Mouse (Mus musculus) CH12.LX (cell line): ENCODE measurements around the gene Rbfox1. TPM values are rescaled to one million over a fixed set of nuclear protein-coding genes. Genes with fewer than 3 reads are reported as not detected.

Source experiments
- DNase-seq: peaks from one replicate; pipeline ENCODE4 v3.0.0-alpha.2; 2013; ENCODE audit errors: extremely low read depth
- H3K27ac ChIP-seq: 2 replicates; pipeline ENCODE4 v1.5.1; 2012; ENCODE audit warnings: low read depth, mild to moderate bottlenecking, control low read depth, moderate library complexity; ENCODE audit not compliant: insufficient read depth
- H3K27me3 ChIP-seq: replicated peaks from 2 replicates; pipeline ENCODE3; 2012; ENCODE audit warnings: inconsistent platforms
- H3K36me3 ChIP-seq, 2 experiments: replicated peaks in 1 of 2; 2 replicates each; pipeline versions ENCODE3 to v1.6.1; 2012; ENCODE audit warnings: inconsistent platforms in 1 of 2, low read length in 1 of 2, mild to moderate bottlenecking in 1 of 2, mixed read lengths in 1 of 2, moderate library complexity in 1 of 2; ENCODE audit not compliant: control insufficient read depth in 1 of 2, insufficient read depth in 1 of 2
- H3K4me1 ChIP-seq, 2 experiments: 2 replicates each; pipeline ENCODE4 v1.6.1; 2012; ENCODE audit warnings: inconsistent platforms in 1 of 2, moderate library complexity in 1 of 2; ENCODE audit not compliant: insufficient read depth in 2 of 2, control insufficient read depth in 1 of 2
- H3K4me2 ChIP-seq: 2 replicates; pipeline ENCODE4 v1.6.1; 2012; ENCODE audit warnings: low read depth, mild to moderate bottlenecking, control low read depth; ENCODE audit not compliant: poor library complexity, insufficient read depth, severe bottlenecking
- H3K4me3 ChIP-seq, 3 experiments: fragments of 150-350 bp in 1 of 3; sonication (generic) in 1 of 3; replicated peaks in 1 of 3; 2 replicates each; pipeline versions ENCODE3 to v1.5.1; 2011 to 2012; ENCODE audit warnings: low read depth in 2 of 3, low read length in 2 of 3, mild to moderate bottlenecking in 2 of 3, moderate library complexity in 2 of 3, control low read depth in 1 of 3, improper control_type of control experiment in 1 of 3, inconsistent platforms in 1 of 3, mixed read lengths in 1 of 3; ENCODE audit not compliant: poor library complexity in 1 of 3
- H3K79me2 ChIP-seq: replicated peaks from 2 replicates; pipeline ENCODE4 v1.6.1; 2012; ENCODE audit warnings: mild to moderate bottlenecking, moderate library complexity; ENCODE audit not compliant: control insufficient read depth, poor library complexity, insufficient read depth, severe bottlenecking; ENCODE audit errors: extremely low read depth
- H3K9ac ChIP-seq: 2 replicates; pipeline ENCODE4 v1.6.1; 2012; ENCODE audit warnings: low read depth, mild to moderate bottlenecking, control low read depth, moderate library complexity; ENCODE audit not compliant: insufficient read depth
- H3K9me3 ChIP-seq: replicated peaks from 2 replicates; pipeline ENCODE3; 2012; ENCODE audit warnings: low read length, inconsistent platforms, mixed read lengths
- CHD1 ChIP-seq: IDR thresholded peaks from 2 replicates; pipeline ENCODE4 v1.6.1; 2012; ENCODE audit warnings: low read depth, low read length, improper control_type of control experiment, inconsistent platforms
- CHD2 ChIP-seq: IDR thresholded peaks from 2 replicates; pipeline ENCODE4 v1.6.1; 2011; ENCODE audit warnings: low read length, improper control_type of control experiment
- CTCF ChIP-seq, 2 experiments: IDR thresholded peaks in 1 of 2; conservative IDR thresholded peaks in 1 of 2; 2 replicates each; pipeline ENCODE4 v1.5.1; 2011 to 2012; ENCODE audit warnings: low read depth in 2 of 2, low read length in 2 of 2, improper control_type of control experiment in 1 of 2, inconsistent platforms in 1 of 2, mild to moderate bottlenecking in 1 of 2, moderate library complexity in 1 of 2
- E2F4 ChIP-seq: IDR thresholded peaks from 2 replicates; pipeline ENCODE4 v1.6.1; 2011; ENCODE audit warnings: low read depth, low read length, improper control_type of control experiment; ENCODE audit not compliant: insufficient replicate concordance
- EP300 ChIP-seq: IDR thresholded peaks from 2 replicates; pipeline ENCODE4 v1.6.1; 2011; ENCODE audit warnings: low read length, improper control_type of control experiment
- ETS1 ChIP-seq: conservative IDR thresholded peaks from 2 replicates; pipeline ENCODE4 v1.6.1; 2012; ENCODE audit warnings: low read depth, mild to moderate bottlenecking, inconsistent platforms, low read length, improper control_type of control experiment, moderate library complexity
- GABPA ChIP-seq: IDR thresholded peaks from 2 replicates; pipeline ENCODE4 v1.6.1; 2012; ENCODE audit warnings: low read depth, low read length, improper control_type of control experiment, inconsistent platforms; ENCODE audit not compliant: insufficient replicate concordance
- HCFC1 ChIP-seq: IDR thresholded peaks from 2 replicates; pipeline ENCODE4 v1.6.1; 2012; ENCODE audit warnings: low read depth, mild to moderate bottlenecking, inconsistent platforms, low read length, improper control_type of control experiment
- JUN ChIP-seq: IDR thresholded peaks from 2 replicates; pipeline ENCODE4 v1.6.1; 2011; ENCODE audit warnings: low read depth, mild to moderate bottlenecking, low read length, improper control_type of control experiment, moderate library complexity; ENCODE audit not compliant: insufficient read depth
- JUND ChIP-seq: conservative IDR thresholded peaks from 2 replicates; pipeline ENCODE4 v1.6.1; 2011; ENCODE audit warnings: low read depth, low read length, improper control_type of control experiment
- MEF2A ChIP-seq: IDR thresholded peaks from 2 replicates; pipeline ENCODE4 v1.6.1; 2014; ENCODE audit warnings: low read depth, mild to moderate bottlenecking, inconsistent platforms, low read length, improper control_type of control experiment, borderline replicate concordance
- MXI1 ChIP-seq: IDR thresholded peaks from 2 replicates; pipeline ENCODE4 v1.6.1; 2011; ENCODE audit warnings: mild to moderate bottlenecking, low read depth, low read length, improper control_type of control experiment
- NELFE ChIP-seq: IDR thresholded peaks from 2 replicates; pipeline ENCODE4 v1.6.1; 2011; ENCODE audit warnings: low read depth, low read length, improper control_type of control experiment
- NRF1 ChIP-seq: IDR thresholded peaks from 2 replicates; pipeline ENCODE4 v1.6.1; 2014; ENCODE audit warnings: low read depth, mild to moderate bottlenecking, inconsistent platforms, low read length, improper control_type of control experiment, moderate library complexity
- POLR2A ChIP-seq: IDR thresholded peaks from 2 replicates; pipeline ENCODE4 v1.6.1; 2011; ENCODE audit warnings: low read depth, mild to moderate bottlenecking, improper control_type of control experiment, low read length
- POLR2AphosphoS2 ChIP-seq: IDR thresholded peaks from 2 replicates; pipeline ENCODE4 v1.6.1; 2011; ENCODE audit warnings: low read depth, low read length, improper control_type of control experiment
- RCOR1 ChIP-seq: conservative IDR thresholded peaks from 2 replicates; pipeline ENCODE4 v1.6.1; 2012; ENCODE audit warnings: low read depth, mild to moderate bottlenecking, inconsistent platforms, low read length, improper control_type of control experiment
- SIN3A ChIP-seq: IDR thresholded peaks from 2 replicates; pipeline ENCODE4 v1.6.1; 2012; ENCODE audit warnings: low read length, improper control_type of control experiment, inconsistent platforms
- TBP ChIP-seq: conservative IDR thresholded peaks from 2 replicates; pipeline ENCODE4 v1.6.1; 2011; ENCODE audit warnings: low read depth, low read length, improper control_type of control experiment
- TCF12 ChIP-seq: IDR thresholded peaks from 2 replicates; pipeline ENCODE4 v1.6.1; 2014; ENCODE audit warnings: low read depth, mild to moderate bottlenecking, inconsistent platforms, low read length, improper control_type of control experiment
- UBTF ChIP-seq: IDR thresholded peaks from 2 replicates; pipeline ENCODE4 v1.6.1; 2012; ENCODE audit warnings: low read depth, mild to moderate bottlenecking, inconsistent platforms, low read length, improper control_type of control experiment, moderate library complexity
- USF1 ChIP-seq: IDR thresholded peaks from 2 replicates; pipeline ENCODE4 v1.6.1; 2014; ENCODE audit warnings: low read depth, mild to moderate bottlenecking, inconsistent platforms, low read length, improper control_type of control experiment
- ZMIZ1 ChIP-seq: IDR thresholded peaks from 2 replicates; pipeline ENCODE4 v1.6.1; 2012; ENCODE audit warnings: low read depth, mild to moderate bottlenecking, inconsistent platforms, low read length, improper control_type of control experiment
- ZNF384 ChIP-seq: IDR thresholded peaks from 2 replicates; pipeline ENCODE4 v1.6.1; 2012; ENCODE audit warnings: low read depth, low read length, improper control_type of control experiment, inconsistent platforms
- dilution Hi-C: fragments of 300-500 bp; cut with MboI; formaldehyde crosslinking; loops from 2 replicates; pipeline ENCODE4 v1.14.3; 2020; ENCODE audit warnings: low sequenced_read_pairs; ENCODE audit not compliant: extremely low pct_unique_long_range_greater_than_20kb, extremely low pct_ligation_motif_present
- in situ Hi-C: fragments of 300-500 bp; cut with MboI; formaldehyde crosslinking; loops from 3 replicates; pipeline ENCODE4 v1.14.3; 2019; ENCODE audit warnings: low sequenced_read_pairs, low pct_ligation_motif_present, low pct_unique_long_range_greater_than_20kb, mixed read lengths
- polyA plus RNA-seq: library from polyadenylated mRNA; unstranded; fragments of >175 nt; gene quantifications from 2 replicates; pipeline ENCODE4 v1.2.1, GENCODE M21; 2012; ENCODE audit warnings: low read depth; ENCODE audit not compliant: insufficient read length
- total RNA-seq, 2 experiments: library from RNA; depleted of rRNA; stranded (reverse); fragments of 300-350 nt in 1 of 2; fragments of >200 nt in 1 of 2; gene quantifications; 2 replicates each; pipeline ENCODE4 v1.2.3; 2012 to 2014

Gene Rbfox1
- total and polyA plus RNA-seq, 3 experiments, result not detected

- Histone ChIP-seq H3K79me2 (no peaks in the 10 kb centered on the region), H3K4me3 (no peak overlapping the region), H3K9me3 (peaks cover 70% of the 10 kb centered on the region), H3K27me3 (no peaks in the 10 kb centered on the region), H3K36me3 (no peaks in the 10 kb centered on the region), H3K27ac (no peak overlapping the region), H3K4me2 (no peak overlapping the region), H3K9ac (no peak overlapping the region), H3K4me1 (no peaks in the 10 kb centered on the region)
- in situ Hi-C loops (no loop called here), dilution Hi-C loops (no loop called here)
- no peak for DNase-seq
- no peak for TF ChIP-seq JUN
- no peak for TF ChIP-seq E2F4
- TF ChIP-seq UBTF, result no peak
- no peak for TF ChIP-seq NELFE
- no peak for TF ChIP-seq MEF2A
- TF ChIP-seq CHD1, result no peak
- TF ChIP-seq ZMIZ1, result no peak
Observed at GRCm38 (mm10) chr16:6746116-6746515, 861.0 kb downstream of the Rbfox1 start.

DNA sequence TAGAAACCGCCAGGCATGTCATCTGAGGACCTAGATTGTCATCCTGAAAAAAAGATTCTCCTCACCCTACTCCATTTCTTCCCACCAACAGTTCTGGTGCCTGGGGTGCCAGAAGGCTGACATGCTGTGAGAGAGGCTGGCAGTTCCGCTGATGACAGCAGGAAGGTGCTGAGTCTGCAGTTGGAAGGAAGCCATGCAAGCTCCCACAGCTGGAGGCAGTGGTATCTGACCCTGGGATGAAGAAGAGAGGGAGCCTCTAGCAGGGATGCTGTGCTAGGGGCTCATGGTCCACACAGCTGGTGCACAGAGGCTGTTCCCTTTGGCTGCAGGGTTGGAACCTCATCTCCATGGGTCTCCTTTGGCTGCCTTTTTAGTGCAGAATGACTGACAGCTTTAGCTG, 865.3 kb downstream of the Rbfox1 start:
- H3K36me3 ChIP-seq, result no peaks in the 10 kb centered on the region
- H3K4me2 ChIP-seq, result no peak overlapping the region
- TF ChIP-seq ETS1 (no peak), CHD1 (no peak), JUND (no peak)
- dilution Hi-C loops, result no loop called here
- H3K4me1 ChIP-seq, result no peaks in the 10 kb centered on the region
- in situ Hi-C loops, result no loop called here
- no peaks in the 10 kb centered on the region for H3K27me3 ChIP-seq
- no peak for DNase-seq
- H3K9me3 ChIP-seq, result peaks cover 75% of the 10 kb centered on the region
- H3K4me3 ChIP-seq, result no peak overlapping the region
- no peak overlapping the region for H3K27ac ChIP-seq
- H3K9ac ChIP-seq, result no peak overlapping the region
- H3K79me2 ChIP-seq, result no peaks in the 10 kb centered on the region

DNA sequence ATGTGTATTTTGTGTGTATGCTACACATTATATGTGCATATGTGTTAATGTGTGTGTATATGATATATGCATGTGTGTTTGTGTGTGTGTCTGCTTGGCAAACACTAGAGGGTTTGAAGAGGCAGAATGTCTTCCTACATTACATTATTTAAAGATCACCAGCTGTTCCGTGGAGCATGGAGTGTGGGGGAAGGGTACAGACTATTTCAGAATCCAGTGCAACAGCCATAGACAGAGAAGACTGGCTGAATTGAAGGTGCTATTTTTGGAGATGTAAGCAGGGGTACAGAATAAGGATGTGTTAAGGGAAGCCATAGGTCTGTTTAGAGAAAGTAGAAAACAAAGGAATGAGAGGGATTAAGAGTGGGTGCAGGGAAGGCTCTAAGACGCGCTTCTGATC, 869.7 kb downstream of the Rbfox1 start:
- in situ Hi-C loops, result no loop called here
- TF ChIP-seq ZNF384 (no peak), TBP (no peak), NELFE (no peak), SIN3A (no peak), CHD2 (no peak), E2F4 (no peak), JUN (no peak), POLR2AphosphoS2 (no peak), ZMIZ1 (no peak), MXI1 (no peak), MEF2A (no peak), RCOR1 (no peak), USF1 (no peak), EP300 (no peak), POLR2A (no peak), GABPA (no peak), TCF12 (no peak), NRF1 (no peak), CTCF (conservative IDR thresholded peaks at IDR 0.05 in 1 of 2, IDR thresholded peaks at IDR 0.05 in 1 of 2; ENCODE audit: low read depth in 2 of 2, low read length in 2 of 2) (no peak), HCFC1 (no peak)
- Histone ChIP-seq H3K27me3 (no peaks in the 10 kb centered on the region), H3K9ac (no peak overlapping the region), H3K27ac (no peak overlapping the region), H3K36me3 (no peaks in the 10 kb centered on the region), H3K4me2 (no peak overlapping the region), H3K4me3 (no peak overlapping the region), H3K79me2 (no peaks in the 10 kb centered on the region), H3K9me3 (peaks cover 86% of the 10 kb centered on the region), H3K4me1 (no peaks in the 10 kb centered on the region)
- DNase-seq, result no peak
- dilution Hi-C loops, result no loop called here
